Mouse (Mus musculus): ENCODE results near the gene Rhod.

GRCm38 (mm10) chr19:4441090-4441591, 1.9 kb upstream of the Rhod start:
- no peak for TF ChIP-seq POLR2A (IDR thresholded peaks at IDR 0.05; ENCODE audit: borderline replicate concordance, low read depth, low read length)
- TF ChIP-seq CTCF (IDR thresholded peaks at IDR 0.05; ENCODE audit: low read depth, low read length), result no peak

Data from bone marrow macrophage, adult 2 months (primary cell).